Mouse (Mus musculus) erythroblast, adult 5-6 weeks (primary cell): Measurements from ENCODE around the gene Samd4. TPM values are rescaled to one million over a fixed set of nuclear protein-coding genes. Genes with fewer than 3 reads are reported as not detected.
"Not testable (repeated sequence)": the region's sequence is repeated elsewhere in the genome, so short reads cannot be mapped to it uniquely, and the experiment has no call there.

Source experiments
- ATAC-seq: replicated peaks from 2 replicates; pipeline ENCODE4 v1.8.0; 2016; ENCODE audit warnings: moderate number of reproducible peaks, mild to moderate bottlenecking, moderate TSS enrichment, inconsistent platforms; ENCODE audit not compliant: poor library complexity, low FRiP score, severe bottlenecking
- total RNA-seq, 2 experiments: library from RNA; stranded (forward) in 1 of 2; stranded (reverse) in 1 of 2; fragments of 150-400 nt in 1 of 2; fragments of 200-764, 138-1000 nt in 1 of 2; gene quantifications; 2 replicates each; pipeline versions ENCODE4 v1.2.3 to v1.2.4; 2015 to 2017; ENCODE audit warnings: low replicate concordance in 2 of 2

Gene Samd4
- total RNA-seq, 2 experiments from 2014 or later: 7.5 to 11.5 TPM

DNA sequence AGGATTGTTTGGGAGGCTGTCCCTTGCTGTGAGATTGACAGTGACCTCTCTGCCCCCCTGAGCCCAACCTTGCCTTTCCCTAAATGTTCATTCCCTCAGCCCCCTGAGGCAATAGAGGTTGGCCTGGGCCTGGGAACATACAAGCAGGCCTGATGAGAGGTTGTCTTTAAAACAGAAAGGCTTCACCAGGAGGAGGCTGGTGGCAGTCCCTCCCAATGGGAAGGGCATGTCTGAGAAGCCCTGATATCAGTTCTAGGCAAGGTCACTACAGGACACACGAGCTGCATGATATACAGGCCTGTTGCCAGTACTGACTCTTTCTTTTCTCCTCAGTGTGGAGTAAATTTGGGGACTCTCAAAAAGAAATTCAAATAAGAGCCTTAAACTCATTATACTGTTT lies 205.7 kb downstream of the Samd4 start:
- ATAC-seq: peak; percentile 80

GRCm38 (mm10) chr14:47089153-47089552 lies 206.5 kb downstream of the Samd4 start:
- ATAC-seq: no peak

DNA sequence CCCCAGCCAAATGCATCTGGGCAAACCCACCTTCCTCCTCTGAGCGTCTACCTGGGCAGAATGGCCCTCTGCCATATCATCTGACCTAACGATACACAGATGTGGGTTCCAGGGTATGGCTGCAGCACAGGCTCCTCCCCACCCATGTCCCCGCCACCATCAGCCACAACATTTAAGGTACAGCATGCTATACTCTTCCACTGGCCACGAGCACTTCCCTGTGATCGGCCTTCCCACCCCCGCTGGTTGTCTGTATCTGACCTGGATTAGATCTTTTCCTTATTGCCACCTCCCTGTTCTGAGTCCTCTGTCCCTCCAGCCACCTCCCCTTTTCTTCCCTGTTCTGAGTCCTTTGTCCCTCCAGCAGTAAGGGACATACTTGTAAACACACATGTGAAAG lies 209.3 kb downstream of the Samd4 start:
- no peak for ATAC-seq

DNA sequence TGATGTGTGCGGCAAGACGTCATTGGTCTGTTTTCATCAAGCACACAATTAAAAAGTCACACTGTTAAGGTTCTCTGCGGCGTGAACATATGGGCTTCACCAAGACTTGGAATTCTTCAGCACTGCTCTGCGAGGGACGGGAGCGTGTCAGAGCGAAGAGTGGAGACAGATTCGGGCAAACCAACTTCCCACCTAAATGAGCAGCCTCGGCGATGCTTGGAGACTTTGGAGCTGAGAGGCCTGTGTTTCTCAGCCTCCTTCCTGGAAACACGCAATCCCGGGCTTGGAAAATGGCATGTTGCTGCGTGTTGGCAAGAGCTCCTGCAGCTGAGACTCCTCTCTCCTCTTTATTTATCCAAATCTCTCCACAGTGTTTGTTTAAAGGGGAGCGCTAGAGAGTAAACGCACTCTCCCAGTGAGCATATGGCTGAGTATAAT lies 210.7 kb downstream of the Samd4 start:
- ATAC-seq: no peak

DNA sequence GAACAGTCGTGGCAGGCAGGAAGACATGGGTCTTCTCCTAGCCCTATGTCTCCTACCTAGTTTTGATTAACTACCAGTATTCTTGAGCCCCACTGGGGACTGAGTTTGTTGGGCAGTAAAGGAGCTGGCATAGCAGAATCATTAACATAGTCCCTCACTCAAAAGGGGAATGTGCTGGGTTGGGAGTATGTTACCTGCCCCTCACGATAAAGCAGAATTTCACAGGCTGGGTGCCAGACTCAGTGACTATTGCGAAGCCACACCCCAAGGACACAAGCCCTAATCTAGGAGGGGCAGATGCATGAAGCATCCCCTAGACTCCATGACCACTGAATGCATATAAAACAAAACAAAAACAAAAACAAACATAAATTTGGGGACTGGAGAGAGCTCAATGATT lies 212.4 kb downstream of the Samd4 start:
- ATAC-seq: peak; percentile 85

- ATAC-seq: no peak
Observed at GRCm38 (mm10) chr14:47096357-47096756, 213.7 kb downstream of the Samd4 start.

DNA sequence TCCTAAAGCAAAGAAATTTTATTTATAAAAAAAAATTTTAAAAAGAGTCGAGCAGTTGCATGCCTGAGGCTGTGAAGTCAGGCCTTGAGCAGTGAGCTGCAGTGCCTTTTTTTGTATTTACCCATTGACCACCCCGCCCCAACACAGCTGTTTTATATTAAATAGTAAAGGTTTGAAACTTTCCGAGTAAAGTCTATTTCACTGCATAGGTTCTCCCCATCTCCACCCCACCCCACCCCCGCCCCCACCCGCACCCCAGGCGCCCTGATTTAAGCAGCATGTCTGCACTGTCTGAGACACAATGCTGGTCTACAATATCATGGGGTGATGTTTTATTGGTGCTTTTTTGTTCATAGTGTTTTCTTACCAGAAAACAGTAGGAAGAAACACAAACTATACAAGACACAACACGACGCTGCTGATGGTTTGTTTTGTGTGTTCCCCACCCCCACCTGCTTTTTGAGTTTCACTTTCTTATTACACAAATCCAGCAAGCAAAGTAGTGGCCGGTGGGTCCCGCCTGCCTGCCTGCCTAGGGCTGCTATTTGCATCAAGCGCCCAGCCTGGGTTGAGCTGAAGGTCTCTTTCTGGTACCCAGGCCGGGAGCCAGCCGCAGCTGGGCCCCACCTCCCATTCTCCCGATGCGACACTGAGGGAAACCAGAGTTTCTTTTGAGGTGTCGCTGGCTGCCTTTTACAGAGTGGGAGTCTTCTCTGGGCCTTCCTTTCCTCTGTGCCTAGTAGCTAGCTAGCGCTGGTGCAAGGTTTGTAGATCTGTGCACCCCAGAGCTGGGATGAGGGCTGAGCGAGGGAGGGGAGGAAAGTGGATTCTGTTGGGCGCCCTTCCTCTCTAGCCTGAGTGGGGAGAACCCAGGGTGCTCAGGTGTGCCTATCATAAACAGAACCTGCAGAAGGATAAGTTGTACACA lies 221.9 kb downstream of the Samd4 start:
- no peak for ATAC-seq

GRCm38 (mm10) chr14:47105174-47105557 lies 222.5 kb downstream of the Samd4 start:
- ATAC-seq: no peak

DNA sequence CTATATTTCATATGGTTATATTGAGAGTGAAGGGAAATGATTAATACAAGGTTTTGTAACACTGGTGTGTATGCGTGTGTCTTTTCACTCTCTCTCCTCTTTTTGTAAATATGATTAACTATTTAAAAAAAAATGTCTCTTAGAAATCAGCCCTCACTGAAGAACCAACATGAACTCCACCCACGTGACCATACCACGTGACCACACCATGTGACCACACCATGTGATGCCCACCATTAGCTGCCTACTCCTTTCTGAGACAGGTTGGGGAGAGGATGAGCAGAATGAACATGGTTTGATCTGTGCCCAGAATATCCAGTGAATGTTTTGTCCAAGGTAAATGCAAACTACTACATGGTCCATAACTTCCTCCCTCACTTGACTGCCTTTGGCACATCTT lies 223.1 kb downstream of the Samd4 start:
- ATAC-seq: 0 out of 2 replicates have a peak, but pooled peaks have one; percentile 37

- no peak for ATAC-seq
Observed at GRCm38 (mm10) chr14:47107461-47107860, 224.8 kb downstream of the Samd4 start.

- not testable (repeated sequence) for ATAC-seq
Observed at GRCm38 (mm10) chr14:47110391-47110790, 227.7 kb downstream of the Samd4 start.

- ATAC-seq: no peak
Observed at GRCm38 (mm10) chr14:47111341-47111740, 228.7 kb downstream of the Samd4 start.

DNA sequence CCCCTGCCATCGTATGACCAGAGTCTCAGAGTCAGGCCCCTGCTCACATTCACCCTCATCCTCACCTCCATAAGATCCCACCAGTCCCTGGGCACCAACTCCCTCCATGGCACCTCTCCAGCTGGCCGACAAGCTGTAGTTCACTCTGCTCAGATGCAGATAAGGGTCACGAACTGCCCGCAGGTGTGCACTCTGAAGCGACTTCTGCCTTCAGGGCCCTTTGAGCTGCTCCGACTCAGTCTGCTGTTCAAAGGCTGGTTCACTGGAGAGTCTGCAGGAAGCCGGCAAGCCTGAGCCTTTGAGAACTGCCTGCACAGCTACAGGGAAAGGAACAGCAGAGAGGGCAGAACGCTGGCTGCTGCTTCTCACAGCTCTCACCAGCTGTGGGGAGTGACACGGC lies 232.5 kb downstream of the Samd4 start:
- ATAC-seq: peak; percentile 58

- ATAC-seq: peak; percentile 94
Observed at GRCm38 (mm10) chr14:47116062-47116762, 233.6 kb downstream of the Samd4 start.

GRCm38 (mm10) chr14:47117522-47117921 lies 234.9 kb downstream of the Samd4 start:
- no peak for ATAC-seq

DNA sequence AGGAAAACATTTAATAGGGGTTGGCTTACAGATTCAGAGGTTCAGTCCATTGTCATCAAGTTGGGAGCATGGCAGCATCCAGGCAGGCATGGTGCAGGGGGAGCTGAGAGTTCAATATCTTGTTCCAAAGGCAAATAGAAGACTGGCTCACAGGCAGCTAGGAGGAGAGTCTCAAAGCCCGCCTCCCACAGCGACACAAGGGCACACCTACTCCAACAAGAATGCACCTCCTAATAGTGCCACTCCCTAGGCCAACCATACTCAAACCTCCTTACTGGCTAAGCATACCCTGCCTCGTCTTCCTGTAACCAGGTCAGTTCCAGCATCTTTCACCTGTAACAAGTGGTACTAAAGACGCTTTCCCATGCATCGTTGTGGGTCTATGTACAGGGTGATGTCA lies 245.3 kb downstream of the Samd4 start:
- no peak for ATAC-seq

- no peak for ATAC-seq
Observed at GRCm38 (mm10) chr14:47133948-47134347, 251.3 kb downstream of the Samd4 start.

DNA sequence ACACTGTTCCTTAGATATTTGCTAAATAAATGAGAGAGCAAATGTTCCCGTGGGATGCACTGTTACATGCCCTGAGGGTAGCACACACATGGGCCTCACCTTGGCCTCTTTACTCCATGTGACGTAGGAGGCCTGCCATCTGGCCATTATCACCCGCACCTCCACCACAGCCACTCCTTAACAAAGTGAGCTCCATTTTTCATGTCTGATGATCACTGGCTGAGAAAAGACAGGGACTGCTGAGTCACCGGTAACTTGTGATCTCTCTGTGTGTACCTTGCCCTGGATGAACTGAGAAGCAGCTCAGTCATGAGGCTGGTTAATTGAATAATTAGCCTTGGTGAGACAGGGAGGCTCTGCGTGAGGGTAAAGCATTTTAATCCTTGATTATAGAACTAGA lies 254.0 kb downstream of the Samd4 start:
- ATAC-seq: peak; percentile 55

DNA sequence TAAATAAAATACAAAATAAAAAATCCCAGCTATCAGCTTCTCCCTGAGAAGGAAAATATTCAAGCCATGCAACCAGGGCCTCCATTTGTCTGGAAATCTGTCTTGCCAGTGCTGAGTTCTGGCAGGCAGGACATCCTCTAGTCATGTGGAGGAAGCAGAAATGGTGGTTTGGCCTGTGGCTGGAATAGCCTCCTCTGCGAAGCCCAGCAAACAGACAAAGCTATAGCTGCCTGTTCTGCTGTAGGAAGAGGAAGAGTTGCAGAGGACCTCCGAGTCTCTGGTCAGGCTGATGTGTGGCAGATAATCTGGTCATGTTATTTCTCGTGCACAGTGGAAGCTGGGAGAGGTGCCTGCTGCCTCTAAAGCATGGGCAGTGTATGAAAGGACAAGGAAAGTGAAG lies 256.2 kb downstream of the Samd4 start:
- no peak for ATAC-seq

GRCm38 (mm10) chr14:47144326-47144725 lies 261.7 kb downstream of the Samd4 start:
- ATAC-seq: no peak

DNA sequence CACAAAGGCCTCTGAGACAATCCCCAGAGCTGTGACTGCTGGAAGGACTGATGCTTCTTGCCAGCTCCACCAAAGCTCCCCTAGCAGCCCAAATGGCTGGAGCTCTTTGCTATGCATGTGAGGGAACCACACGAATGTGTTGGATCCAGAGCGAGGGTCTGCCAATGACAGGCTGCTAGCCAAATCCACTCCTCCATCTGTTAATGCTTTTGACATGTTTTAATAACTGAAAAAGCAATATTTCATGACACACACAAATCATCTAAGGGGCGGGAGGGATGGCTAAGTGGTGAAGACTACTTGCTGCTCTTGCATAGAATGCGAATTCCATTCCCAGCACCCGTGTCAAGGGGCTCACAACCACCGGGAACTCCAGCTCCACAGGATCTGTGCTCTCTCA lies 268.7 kb downstream of the Samd4 start:
- ATAC-seq: no peak
